Mouse (Mus musculus) E14TG2a.4 (cell line): Measurements from ENCODE around the gene Tcerg1l.

Source experiments
- H3K27me3 ChIP-seq: 2 replicates; pipeline ENCODE4 v1.6.1; 2014; ENCODE audit warnings: low read length, control low read depth; ENCODE audit not compliant: insufficient read depth
- H3K36me3 ChIP-seq: 2 replicates; pipeline ENCODE4 v1.6.1; 2014; ENCODE audit warnings: low read length, control low read depth; ENCODE audit not compliant: insufficient read depth
- H3K4me1 ChIP-seq: replicated peaks from 2 replicates; pipeline ENCODE4 v1.6.1; 2014; ENCODE audit warnings: low read depth, low read length, control low read depth
- H3K4me3 ChIP-seq: replicated peaks from 2 replicates; pipeline ENCODE4 v1.5.1; 2014; ENCODE audit warnings: mild to moderate bottlenecking, low read length
- H3K9me3 ChIP-seq: 2 replicates; pipeline ENCODE4 v1.6.1; 2014; ENCODE audit warnings: low read length, control low read depth
- CTCF ChIP-seq: conservative IDR thresholded peaks from 2 replicates; pipeline ENCODE4 v1.5.1; 2014; ENCODE audit warnings: low read length
- NANOG ChIP-seq: IDR thresholded peaks from 2 replicates; pipeline ENCODE4 v1.6.1; 2014; ENCODE audit warnings: borderline replicate concordance, low read length, mixed read lengths
- POU5F1 ChIP-seq: IDR thresholded peaks from 2 replicates; pipeline ENCODE4 v1.6.1; 2014; ENCODE audit warnings: low read length, borderline replicate concordance

The Tcerg1l gene

DNA sequence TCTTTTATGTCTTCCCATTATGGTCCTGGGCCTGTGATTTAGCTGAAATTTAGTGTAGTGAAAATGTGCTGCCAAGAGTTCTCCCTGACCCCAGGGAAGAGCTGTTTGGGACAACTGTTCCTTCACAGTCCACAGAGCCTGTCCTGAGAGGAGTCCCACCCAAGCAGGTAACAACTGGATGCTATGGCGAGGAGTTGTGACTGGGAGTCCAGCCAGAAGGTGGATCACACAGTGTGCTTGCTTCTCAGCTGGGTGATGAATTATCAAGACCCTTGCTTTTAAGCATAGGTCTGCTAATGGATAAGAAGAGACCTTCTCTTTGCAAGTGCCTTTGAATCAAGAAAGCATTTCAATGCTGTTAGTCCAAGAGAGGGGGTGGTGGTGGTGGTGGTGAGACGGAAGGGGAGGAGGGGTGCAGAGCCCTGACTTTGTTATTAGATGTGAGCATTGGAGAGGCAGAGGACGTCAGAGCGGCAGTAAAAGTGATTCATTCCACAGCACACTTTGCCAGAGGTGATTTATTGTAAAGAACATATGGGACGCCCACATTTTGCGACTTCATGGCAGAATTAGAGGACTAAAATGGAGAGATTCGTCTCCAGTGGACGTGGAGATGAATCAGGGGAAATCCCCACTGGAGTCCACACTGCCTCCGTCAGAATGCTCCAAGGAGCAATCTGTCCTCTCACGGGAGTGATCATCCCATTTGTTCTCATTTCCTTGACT is 198.0 kb downstream of the Tcerg1l start:
- Histone ChIP-seq H3K4me1 (peaks cover 3% of the 10 kb centered on the region; the same call in 1 of the 2 replicates), H3K27me3 (no peaks in the 10 kb centered on the region; the same call in 1 of the 2 replicates), H3K4me3 (no peak overlapping the region), H3K36me3 (no peaks in the 10 kb centered on the region), H3K9me3 (no peaks in the 10 kb centered on the region)
- no peak for TF ChIP-seq CTCF
- TF ChIP-seq POU5F1, result no peak
- TF ChIP-seq NANOG, result no peak

DNA sequence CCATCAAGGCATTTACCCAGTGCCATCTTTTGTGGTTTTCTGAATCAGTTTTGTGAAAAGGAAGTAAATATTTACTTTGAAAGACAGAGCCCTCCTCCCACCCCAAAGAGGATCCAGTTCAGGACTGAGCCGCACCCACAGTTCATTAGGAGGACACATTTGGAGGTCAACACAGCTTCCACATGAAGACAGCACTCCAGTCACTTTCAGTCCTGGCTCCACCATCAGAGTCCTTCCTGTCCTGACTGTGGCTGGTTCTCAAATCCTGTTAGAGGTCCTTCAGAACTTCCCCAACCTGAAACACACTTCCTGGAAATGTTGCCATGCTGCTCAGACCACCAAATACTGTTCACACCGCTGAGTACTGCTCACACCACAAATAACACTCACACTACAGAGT is 201.4 kb downstream of the Tcerg1l start:
- no peaks in the 10 kb centered on the region for H3K9me3 ChIP-seq
- no peaks in the 10 kb centered on the region for H3K36me3 ChIP-seq
- TF ChIP-seq CTCF (no peak), NANOG (no peak), POU5F1 (no peak)
- no peaks in the 10 kb centered on the region; the same call in 1 of the 2 replicates for H3K27me3 ChIP-seq
- H3K4me1 ChIP-seq, result peaks cover 3% of the 10 kb centered on the region; the same call in 1 of the 2 replicates
- no peak overlapping the region for H3K4me3 ChIP-seq

DNA sequence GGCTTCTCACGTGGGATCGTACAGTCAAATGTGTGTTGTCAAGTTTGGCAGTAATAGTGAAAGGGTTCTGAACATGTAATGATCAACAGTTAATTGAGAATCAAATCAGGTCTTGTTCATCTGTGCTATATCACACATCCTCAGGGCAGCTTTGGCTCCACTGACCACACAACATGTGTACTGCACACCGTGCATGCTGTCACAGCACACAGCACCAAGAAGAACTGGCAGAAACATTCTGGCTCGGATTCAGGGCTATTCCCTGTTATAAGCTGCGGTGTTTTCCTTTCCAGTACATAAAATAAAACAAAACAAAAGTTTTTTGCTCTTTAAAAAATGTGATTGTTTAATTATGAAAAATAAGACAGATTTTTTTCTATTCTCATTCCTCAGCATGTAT is 213.3 kb downstream of the Tcerg1l start:
- H3K9me3 ChIP-seq, result no peaks in the 10 kb centered on the region
- peaks cover 15% of the 10 kb centered on the region for H3K4me1 ChIP-seq
- H3K4me3 ChIP-seq, result no peak overlapping the region
- TF ChIP-seq POU5F1 (no peak), CTCF (no peak), NANOG (no peak)
- H3K36me3 ChIP-seq, result no peaks in the 10 kb centered on the region
- peaks cover 9% of the 10 kb centered on the region; the same call in 1 of the 2 replicates for H3K27me3 ChIP-seq

DNA sequence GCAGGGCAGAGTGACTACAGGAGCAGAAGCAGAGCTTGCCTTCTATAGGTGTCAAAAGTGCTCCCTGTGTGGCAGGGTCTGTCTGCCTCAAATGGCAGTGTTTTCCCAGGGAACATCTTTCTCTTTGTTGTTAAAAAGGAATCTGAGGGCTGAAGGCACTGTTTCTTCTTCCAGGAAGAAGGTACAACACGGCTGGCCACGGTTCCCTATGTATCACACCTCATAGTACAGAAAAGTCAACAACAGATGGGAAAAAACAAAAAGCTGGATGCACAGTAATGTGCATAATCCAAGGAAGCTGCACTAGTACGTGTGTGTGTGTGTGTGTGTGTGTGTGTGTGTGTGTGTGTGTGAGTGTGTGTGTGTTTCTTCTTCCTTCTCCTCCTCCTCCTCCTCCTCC is 215.3 kb downstream of the Tcerg1l start:
- H3K27me3 ChIP-seq, result peaks cover 5% of the 10 kb centered on the region; the same call in 1 of the 2 replicates
- no peak for TF ChIP-seq CTCF
- TF ChIP-seq POU5F1, result no peak
- no peak for TF ChIP-seq NANOG
- H3K9me3 ChIP-seq, result 0 out of 2 replicates have a peak, but pooled peaks cover 9% of the 10 kb centered on the region
- H3K4me1 ChIP-seq, result peaks cover 15% of the 10 kb centered on the region
- no peak overlapping the region for H3K4me3 ChIP-seq
- no peaks in the 10 kb centered on the region for H3K36me3 ChIP-seq

DNA sequence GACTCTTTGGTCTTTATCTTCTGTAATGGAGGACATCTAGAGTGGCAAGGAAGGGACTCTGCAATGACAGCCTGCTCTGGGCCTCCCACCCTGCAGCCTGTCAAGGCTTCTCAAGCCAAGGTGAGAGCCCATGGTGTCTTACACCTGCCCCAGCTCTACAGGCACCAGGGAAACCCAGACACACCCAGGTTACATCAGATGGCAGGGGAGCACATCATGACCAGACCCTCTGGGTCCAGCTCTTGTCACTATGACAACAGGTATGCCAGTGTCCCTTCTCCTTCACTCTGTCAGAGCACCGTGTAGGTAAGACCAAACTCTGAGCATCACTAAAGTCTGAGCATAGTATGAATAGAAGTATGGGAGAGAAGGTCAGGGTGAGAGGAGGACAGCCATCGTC is 218.9 kb downstream of the Tcerg1l start:
- Histone ChIP-seq H3K9me3 (0 out of 2 replicates have a peak, but pooled peaks cover 9% of the 10 kb centered on the region), H3K27me3 (peaks cover 3% of the 10 kb centered on the region; the same call in 1 of the 2 replicates), H3K36me3 (no peaks in the 10 kb centered on the region), H3K4me1 (peaks cover 15% of the 10 kb centered on the region), H3K4me3 (no peak overlapping the region)
- TF ChIP-seq NANOG (no peak), CTCF (no peak), POU5F1 (no peak)

DNA sequence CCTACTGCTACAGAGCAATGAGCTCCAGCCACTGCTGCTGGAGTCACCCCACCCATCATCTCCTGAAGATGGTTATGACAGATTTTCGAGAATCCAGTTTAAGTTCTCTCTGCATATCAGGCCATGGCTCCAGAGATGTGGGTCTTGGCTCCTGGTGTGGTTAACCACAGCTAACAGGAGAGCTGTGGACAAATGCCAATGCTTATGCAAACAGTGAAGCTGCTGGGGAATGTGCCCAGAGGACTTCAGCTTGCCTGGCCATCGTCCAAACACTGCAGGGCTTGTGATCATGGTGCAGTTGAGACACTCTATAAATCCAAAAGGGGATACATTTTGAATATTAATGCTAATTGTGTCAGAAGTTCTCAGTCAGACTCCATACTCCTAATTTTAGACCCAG is 221.5 kb downstream of the Tcerg1l start:
- peaks cover 7% of the 10 kb centered on the region; the same call in 1 of the 2 replicates for H3K4me1 ChIP-seq
- H3K27me3 ChIP-seq, result 0 out of 2 replicates have a peak, but pooled peaks cover 3% of the 10 kb centered on the region
- H3K36me3 ChIP-seq, result no peaks in the 10 kb centered on the region
- no peak overlapping the region for H3K4me3 ChIP-seq
- H3K9me3 ChIP-seq, result 0 out of 2 replicates have a peak, but pooled peaks cover 9% of the 10 kb centered on the region
- TF ChIP-seq POU5F1 (no peak), NANOG (no peak), CTCF (no peak)

DNA sequence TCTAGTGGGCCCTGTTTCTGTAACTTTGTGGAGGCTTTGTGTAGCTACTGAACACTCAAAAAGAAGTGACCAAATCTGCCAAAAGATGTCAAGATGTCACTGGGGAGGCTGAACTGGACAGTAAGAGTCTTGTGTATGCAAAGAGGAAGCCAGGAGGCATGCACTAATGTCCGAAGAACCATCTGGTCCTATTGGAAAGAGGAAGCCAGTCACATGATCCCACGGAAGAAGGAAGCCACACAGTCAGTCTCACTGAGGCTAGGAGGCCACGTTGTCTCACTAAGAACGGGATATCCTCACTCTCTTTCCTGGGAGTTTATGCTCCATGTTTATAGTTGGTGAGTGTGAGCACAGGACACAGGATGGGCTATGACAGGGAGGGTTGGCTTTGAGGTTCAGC is 227.1 kb downstream of the Tcerg1l start:
- no peaks in the 10 kb centered on the region for H3K4me1 ChIP-seq
- peaks cover 5% of the 10 kb centered on the region for H3K27me3 ChIP-seq
- H3K9me3 ChIP-seq, result no peaks in the 10 kb centered on the region
- TF ChIP-seq CTCF (no peak), POU5F1 (no peak), NANOG (no peak)
- no peaks in the 10 kb centered on the region for H3K36me3 ChIP-seq
- H3K4me3 ChIP-seq, result no peak overlapping the region
